Comparison of ENCODE assay signal across 14 mouse cellular contexts in the genomic region with DNA sequence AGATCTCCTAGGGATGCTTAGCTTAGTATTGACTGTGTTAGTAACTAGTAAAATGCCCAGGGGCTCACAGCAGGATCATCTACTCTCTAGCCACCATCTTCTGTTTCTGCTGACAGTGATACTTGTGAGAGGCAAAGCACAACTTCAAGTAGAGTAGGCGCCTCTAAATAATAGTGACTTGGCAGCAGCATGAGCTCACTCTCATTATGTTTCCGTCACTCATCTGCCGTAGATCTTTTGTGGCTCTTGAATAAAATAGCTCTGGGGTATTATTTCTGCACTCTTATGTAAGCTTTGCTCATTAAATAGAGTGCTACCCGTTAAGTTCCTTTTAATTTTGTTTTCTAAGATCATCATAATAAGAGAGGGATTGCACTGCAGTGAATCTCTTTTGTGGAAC.
"Had no signal": no experiment of that assay in that cellular context is flagged by ENCODE, and none has a peak within 500 bp of the region (broad histone marks: within the 10 kb centered on the region; RNA-seq: fewer than 3 reads in every experiment).

No protein-coding gene starts in this region.

- H3K9ac ChIP-seq: limb, embryonic 12.5 days; liver, embryonic 13.5 days; liver, postnatal 0 days; lung, embryonic 15.5 days had no signal

- H3K4me2 ChIP-seq: limb, embryonic 12.5 days; liver, embryonic 13.5 days; lung, embryonic 15.5 days had no signal

- H3K27me3 ChIP-seq: limb, embryonic 12.5 days; liver, embryonic 13.5 days; lung, embryonic 15.5 days; megakaryocyte, embryonic 14.5 days had no signal

- H3K9me3 ChIP-seq: limb, embryonic 12.5 days; liver, embryonic 13.5 days; lung, embryonic 15.5 days; megakaryocyte, embryonic 14.5 days had no signal

- H3K4me3 ChIP-seq: limb, embryonic 12.5 days; liver, embryonic 13.5 days; lung, embryonic 15.5 days; megakaryocyte, embryonic 14.5 days had no signal

- H3K4me1 ChIP-seq: limb, embryonic 12.5 days; liver, embryonic 13.5 days; lung, embryonic 15.5 days; megakaryocyte, embryonic 14.5 days had no signal

- ATAC-seq: intestine, postnatal 0 days; liver, postnatal 0 days had no signal

- H3K36me3 ChIP-seq: limb, embryonic 12.5 days; liver, embryonic 13.5 days; lung, embryonic 15.5 days had no signal

- H3K27ac ChIP-seq: limb, embryonic 12.5 days; liver, embryonic 13.5 days; lung, embryonic 15.5 days; macrophage had no signal

- DNase-seq: kidney, adult 8-10 months; kidney, postnatal 25 days; layer of hippocampus, adult 9-11 months; liver; liver, embryonic 13.5 days; liver, postnatal 0 days; lung, postnatal 14 days; right cerebral cortex, postnatal 14 days; thymus, postnatal 4 days had no signal
